Mouse (Mus musculus) intestine, postnatal 0 days (tissue): ENCODE measurements at regions not wholly inside any gene's neighbourhood (a gene's known extent, or its start where the extent isn't known, plus 50 kb on each side); places are given as distances from the start of the nearest gene placed in this dataset.

Source experiments
- ATAC-seq: fragments of 200-750 bp; cut with Nextera tagmentation; 2 replicates; pipeline ENCODE4 v1.8.0; 2017; ENCODE audit warnings: mild to moderate bottlenecking, moderate TSS enrichment, moderate library complexity
- H3K27ac ChIP-seq: fragments of 300-500 bp; sonication (generic); 2 replicates; pipeline ENCODE4 v1.5.1; 2014; ENCODE audit warnings: mild to moderate bottlenecking, low read depth, low read length, moderate library complexity
- H3K27me3 ChIP-seq: fragments of 300-500 bp; sonication (generic); replicated peaks from 2 replicates; pipeline ENCODE4 v1.6.1; 2014; ENCODE audit warnings: low read length, mixed read lengths; ENCODE audit not compliant: control insufficient read depth, insufficient read depth
- H3K36me3 ChIP-seq: fragments of 300-500 bp; sonication (generic); 2 replicates; pipeline ENCODE4 v1.6.1; 2014; ENCODE audit warnings: mild to moderate bottlenecking, moderate library complexity; ENCODE audit not compliant: control insufficient read depth, insufficient read depth
- H3K4me1 ChIP-seq: fragments of 300-500 bp; sonication (generic); replicated peaks from 2 replicates; pipeline ENCODE4 v1.6.1; 2014; ENCODE audit warnings: antibody characterized with exemption, low read length, mixed read lengths; ENCODE audit not compliant: control insufficient read depth, insufficient read depth
- H3K4me2 ChIP-seq: fragments of 300-500 bp; sonication (generic); replicated peaks from 2 replicates; pipeline ENCODE4 v1.6.1; 2014; ENCODE audit warnings: low read depth, mild to moderate bottlenecking, moderate library complexity
- H3K4me3 ChIP-seq: fragments of 300-500 bp; sonication (generic); 2 replicates; pipeline ENCODE4 v1.5.1; 2014; ENCODE audit warnings: low read depth, low read length
- H3K9ac ChIP-seq: fragments of 300-500 bp; sonication (generic); 2 replicates; pipeline ENCODE4 v1.6.1; 2014; ENCODE audit warnings: mild to moderate bottlenecking, low read depth, low read length
- H3K9me3 ChIP-seq: fragments of 300-500 bp; sonication (generic); 2 replicates; pipeline ENCODE4 v1.6.1; 2016; ENCODE audit warnings: mixed run types; ENCODE audit not compliant: control insufficient read depth
- CTCF ChIP-seq: sonication (generic); IDR thresholded peaks from 2 replicates; pipeline ENCODE4 v1.5.1; 2016; ENCODE audit warnings: low read depth, mild to moderate bottlenecking, control low read depth, antibody characterized with exemption, moderate library complexity
- WGBS: fragments of 180-500 bp; shearing (Covaris S2); extraction: QIAGEN DNeasy Blood & Tissue Kit; methylation state at CpG from one replicate; pipeline ENCODE4 v1.1.7; 2014; 5-methylcytosine and 5-hydroxymethylcytosine counted together

DNA sequence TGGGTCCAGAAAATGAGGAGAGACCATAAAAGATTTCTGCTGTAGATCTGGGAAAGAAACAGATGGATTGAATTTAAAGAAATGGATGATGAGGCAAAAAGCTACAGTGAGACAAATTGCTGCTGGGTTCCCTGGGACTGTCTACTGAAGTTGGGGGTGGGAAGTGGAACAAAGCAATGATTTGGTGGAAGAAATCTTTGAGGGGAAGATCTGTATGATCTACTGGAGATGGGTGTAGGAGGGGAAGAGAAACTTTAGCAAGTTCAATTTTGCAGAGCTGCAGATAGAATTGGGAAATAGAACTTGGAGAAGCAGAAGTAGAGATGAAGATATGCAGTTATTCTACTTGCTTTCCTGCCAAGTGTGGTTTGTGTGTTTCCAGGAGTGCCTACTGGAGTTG lies 5478.8 kb downstream of the 9330182O14Rik start:
- no peak overlapping the region for H3K4me3 ChIP-seq
- no peak for ATAC-seq
- no peaks in the 10 kb centered on the region for H3K4me1 ChIP-seq
- no peaks in the 10 kb centered on the region for H3K36me3 ChIP-seq
- no peak overlapping the region for H3K27ac ChIP-seq
- H3K27me3 ChIP-seq, result no peaks in the 10 kb centered on the region
- no peak for TF ChIP-seq CTCF
- H3K9me3 ChIP-seq, result no peaks in the 10 kb centered on the region
- no peak overlapping the region for H3K9ac ChIP-seq
- no peak overlapping the region for H3K4me2 ChIP-seq

- no peak overlapping the region for H3K4me3 ChIP-seq
- no peak for ATAC-seq
Observed at GRCm38 (mm10) chr15:45646256-45646655, 5512.1 kb downstream of the 9330182O14Rik start.

GRCm38 (mm10) chr15:45663601-45664000 lies 5529.4 kb downstream of the 9330182O14Rik start:
- H3K9me3 ChIP-seq, result no peaks in the 10 kb centered on the region
- H3K36me3 ChIP-seq, result no peaks in the 10 kb centered on the region
- no peaks in the 10 kb centered on the region for H3K27me3 ChIP-seq
- ATAC-seq, result no peak
- H3K4me1 ChIP-seq, result no peaks in the 10 kb centered on the region
- no peak overlapping the region for H3K4me3 ChIP-seq
- no peak overlapping the region for H3K27ac ChIP-seq
- no peak overlapping the region for H3K9ac ChIP-seq
- H3K4me2 ChIP-seq, result no peak overlapping the region
- WGBS, result 68% methylated on average over 3 of the region's 3 CpGs
- TF ChIP-seq CTCF, result no peak

More at GRCm38 (mm10) chr15:45646256-45646655, 5512.1 kb downstream of the 9330182O14Rik start:
- Histone ChIP-seq H3K4me1 (no peaks in the 10 kb centered on the region), H3K27me3 (no peaks in the 10 kb centered on the region), H3K4me2 (no peak overlapping the region), H3K9me3 (no peaks in the 10 kb centered on the region), H3K27ac (no peak overlapping the region), H3K36me3 (no peaks in the 10 kb centered on the region), H3K9ac (no peak overlapping the region)
- TF ChIP-seq CTCF, result no peak

DNA sequence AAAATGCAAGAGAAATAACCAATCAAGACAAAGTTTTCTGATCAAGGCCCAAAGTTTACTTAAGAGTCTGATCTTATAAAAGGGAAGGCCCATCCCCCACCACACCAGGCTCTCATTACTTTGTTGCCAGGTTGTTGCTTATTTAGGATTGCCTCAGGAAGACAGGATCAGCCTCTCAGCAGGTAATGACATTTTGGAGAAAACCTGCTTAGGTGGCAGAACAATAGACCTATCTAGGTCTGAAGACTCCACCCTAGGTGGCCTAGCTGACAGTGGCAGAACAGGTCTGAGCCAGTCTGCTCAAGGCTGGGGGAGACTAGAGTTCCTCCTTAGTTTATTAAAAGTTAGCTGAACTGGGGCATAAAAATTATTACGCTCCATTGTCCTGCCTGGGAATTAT lies 5555.3 kb downstream of the 9330182O14Rik start:
- Histone ChIP-seq H3K4me2 (no peak overlapping the region), H3K36me3 (no peaks in the 10 kb centered on the region), H3K27ac (no peak overlapping the region), H3K27me3 (no peaks in the 10 kb centered on the region), H3K4me3 (no peak overlapping the region), H3K4me1 (no peaks in the 10 kb centered on the region), H3K9me3 (no peaks in the 10 kb centered on the region), H3K9ac (no peak overlapping the region)
- 89% methylated on average over 1 of the region's 1 CpGs for WGBS
- ATAC-seq, result no peak
- TF ChIP-seq CTCF, result no peak

- H3K4me3 ChIP-seq, result no peak overlapping the region
- no peak overlapping the region for H3K27ac ChIP-seq
- no peak overlapping the region for H3K9ac ChIP-seq
- TF ChIP-seq CTCF, result no peak
- no peaks in the 10 kb centered on the region for H3K9me3 ChIP-seq
- no peak overlapping the region for H3K4me2 ChIP-seq
- H3K27me3 ChIP-seq, result no peaks in the 10 kb centered on the region
- no peak for ATAC-seq
- no peaks in the 10 kb centered on the region for H3K4me1 ChIP-seq
- no peaks in the 10 kb centered on the region for H3K36me3 ChIP-seq
Observed at GRCm38 (mm10) chr15:45690026-45690425, 5555.9 kb downstream of the 9330182O14Rik start.

- no peak overlapping the region for H3K4me2 ChIP-seq
- H3K27ac ChIP-seq, result no peak overlapping the region
- no peak overlapping the region for H3K9ac ChIP-seq
- 77% methylated on average over 2 of the region's 2 CpGs for WGBS
- H3K36me3 ChIP-seq, result no peaks in the 10 kb centered on the region
- no peaks in the 10 kb centered on the region for H3K9me3 ChIP-seq
- no peak for TF ChIP-seq CTCF
- ATAC-seq, result no peak
- H3K4me3 ChIP-seq, result no peak overlapping the region
- no peaks in the 10 kb centered on the region for H3K27me3 ChIP-seq
- H3K4me1 ChIP-seq, result no peaks in the 10 kb centered on the region
Observed at GRCm38 (mm10) chr15:45711109-45711508, 5576.9 kb downstream of the 9330182O14Rik start.
